Mouse (Mus musculus): Measurements from ENCODE around the gene Cep85l. TPM values are rescaled to one million over a fixed set of nuclear protein-coding genes. Genes with fewer than 3 reads are reported as not detected.
A peak's percentile ranks its signal among the peaks of the same experiment; 100 is the strongest.

Gene Cep85l
- total RNA-seq, 2 experiments from 2014 or later, result 45.6 to 62.4 TPM

GRCm38 (mm10) chr10:53335266-53335665 is 44.5 kb downstream of the Cep85l start:
- intact Hi-C loops (cut with DNase I), result no loop called here
- H3K4me3 ChIP-seq, result no peak overlapping the region
- peak overlapping the region; percentile 3; the same call in 1 of the 2 replicates for H3K27ac ChIP-seq

DNA sequence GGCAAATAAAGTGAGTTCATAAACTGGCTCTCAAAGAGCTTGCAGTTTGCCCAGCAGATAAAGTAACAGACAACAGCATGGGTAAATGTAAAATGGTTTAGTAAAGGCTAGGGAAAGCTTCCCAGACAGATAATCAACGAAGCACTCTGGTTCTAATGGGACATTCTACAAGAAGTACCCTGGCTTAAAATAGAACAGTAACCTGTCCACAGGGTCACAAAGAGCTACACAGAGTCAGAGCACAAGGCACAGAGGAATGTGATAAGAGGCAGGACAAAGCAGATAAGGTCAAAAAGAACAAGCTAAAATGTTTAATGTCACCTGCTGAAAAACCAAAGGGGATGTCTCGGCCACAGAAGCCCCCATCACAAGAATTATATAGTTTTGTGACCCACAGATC is 47.0 kb downstream of the Cep85l start:
- Histone ChIP-seq H3K27ac (peak overlapping the region; percentile 67), H3K4me3 (no peak overlapping the region)
- intact Hi-C loops (cut with DNase I), result no loop called here
- DNase-seq, result no peak
- no peak for TF ChIP-seq CTCF (IDR thresholded peaks at IDR 0.05)

More at GRCm38 (mm10) chr10:53335266-53335665, 44.5 kb downstream of the Cep85l start:
- DNase-seq, result no peak
- no peak for TF ChIP-seq CTCF (IDR thresholded peaks at IDR 0.05)

GRCm38 (mm10) chr10:53329257-53329656 is 50.5 kb downstream of the Cep85l start:
- DNase-seq, result no peak
- Histone ChIP-seq H3K4me3 (no peak overlapping the region), H3K27ac (peak overlapping the region; percentile 48; the same call in 1 of the 2 replicates)
- intact Hi-C loops (cut with DNase I), result no loop called here
- TF ChIP-seq CTCF (IDR thresholded peaks at IDR 0.05), result no peak

DNA sequence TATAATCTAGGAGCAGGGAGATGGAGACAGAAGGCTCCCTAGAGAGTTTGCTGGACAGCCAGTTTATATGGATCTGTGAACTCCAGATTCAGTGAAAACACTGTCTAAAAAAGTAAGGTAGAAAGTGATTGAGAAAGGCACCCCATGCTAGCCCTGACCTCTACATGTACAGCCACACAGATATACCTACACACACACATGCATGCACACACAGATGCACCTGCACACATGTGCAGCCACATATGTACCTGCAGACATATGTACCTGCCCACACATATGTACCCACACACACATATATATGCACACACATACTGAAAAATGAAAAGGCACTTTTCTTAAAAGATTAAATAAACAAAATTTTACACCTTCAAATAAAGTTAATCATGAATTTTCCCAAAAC is 53.4 kb downstream of the Cep85l start:
- Histone ChIP-seq H3K4me3 (no peak overlapping the region), H3K27ac (peak overlapping the region; percentile 77)
- TF ChIP-seq CTCF (IDR thresholded peaks at IDR 0.05), result no peak
- intact Hi-C loops (cut with DNase I), result no loop called here
- no peak for DNase-seq

DNA sequence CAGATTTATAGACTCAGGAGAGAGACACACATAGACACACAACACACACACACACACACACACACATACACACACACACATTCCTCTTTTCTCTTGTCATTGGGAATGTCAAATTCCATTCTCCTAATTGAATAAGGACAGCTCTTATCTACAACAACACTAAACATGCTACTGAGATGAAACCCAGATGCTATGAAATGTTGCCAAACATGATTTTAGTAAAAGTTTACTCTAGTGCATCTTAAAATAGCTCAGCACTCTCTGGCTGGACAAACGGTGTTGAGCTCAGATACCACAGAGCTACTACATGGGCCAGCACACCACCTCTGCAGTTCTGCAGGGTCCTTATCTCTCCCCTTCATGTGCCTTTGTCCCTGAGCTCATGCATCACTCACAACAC is 55.1 kb downstream of the Cep85l start:
- Histone ChIP-seq H3K4me3 (peak overlapping the region; percentile 32), H3K27ac (peak overlapping the region; percentile 77)
- no peak for DNase-seq
- intact Hi-C loops (cut with DNase I), result no loop called here
- no peak for TF ChIP-seq CTCF (IDR thresholded peaks at IDR 0.05)

DNA sequence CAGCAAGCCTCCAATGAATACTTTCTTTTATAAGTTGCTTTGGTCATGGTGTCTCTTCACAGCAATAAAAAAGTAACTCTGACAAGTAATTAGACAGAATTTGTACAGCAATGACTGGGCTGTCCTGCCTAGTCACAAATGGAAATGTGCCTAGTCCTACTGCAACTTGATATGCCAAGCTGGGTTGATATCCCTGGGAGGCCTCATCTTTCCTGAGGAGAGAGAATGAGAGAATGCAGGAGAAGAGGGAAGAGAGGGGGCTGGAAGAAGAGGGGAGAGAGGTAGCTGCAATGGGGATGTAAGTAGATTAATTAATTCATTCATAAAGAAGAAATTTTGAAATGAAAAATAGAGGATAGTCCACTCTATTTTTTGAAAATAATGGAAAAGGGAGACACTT is 56.4 kb downstream of the Cep85l start:
- intact Hi-C loops (cut with DNase I), result no loop called here
- no peak for TF ChIP-seq CTCF (IDR thresholded peaks at IDR 0.05)
- no peak for DNase-seq
- H3K4me3 ChIP-seq, result no peak overlapping the region
- H3K27ac ChIP-seq, result peak overlapping the region; percentile 77

DNA sequence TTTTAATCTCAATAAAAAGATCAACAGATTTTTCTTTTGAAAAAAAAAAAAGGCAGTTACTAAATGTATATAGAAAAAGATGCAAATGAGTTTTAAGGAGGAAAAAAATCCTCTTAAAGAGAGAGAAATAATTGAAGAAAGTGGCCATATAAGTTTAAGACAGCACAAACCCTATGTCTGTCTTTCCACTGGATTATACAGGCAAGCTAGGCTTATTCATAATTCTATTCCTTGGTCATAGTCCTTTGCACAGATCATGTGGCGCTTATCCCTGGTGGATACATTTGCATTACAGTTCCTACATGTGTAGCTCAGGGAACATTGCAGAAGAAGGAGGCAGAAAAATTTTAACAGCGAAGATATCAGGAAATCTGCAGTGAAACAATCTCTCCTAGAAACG is 73.1 kb downstream of the Cep85l start:
- intact Hi-C loops (cut with DNase I), result loop anchor here (10.0 kb wide), 1 partner anchor 192 kb away; no protein-coding TSS in a partner anchor
- TF ChIP-seq CTCF (IDR thresholded peaks at IDR 0.05), result no peak
- no peak for DNase-seq
- Histone ChIP-seq H3K27ac (no peak overlapping the region), H3K4me3 (no peak overlapping the region)

DNA sequence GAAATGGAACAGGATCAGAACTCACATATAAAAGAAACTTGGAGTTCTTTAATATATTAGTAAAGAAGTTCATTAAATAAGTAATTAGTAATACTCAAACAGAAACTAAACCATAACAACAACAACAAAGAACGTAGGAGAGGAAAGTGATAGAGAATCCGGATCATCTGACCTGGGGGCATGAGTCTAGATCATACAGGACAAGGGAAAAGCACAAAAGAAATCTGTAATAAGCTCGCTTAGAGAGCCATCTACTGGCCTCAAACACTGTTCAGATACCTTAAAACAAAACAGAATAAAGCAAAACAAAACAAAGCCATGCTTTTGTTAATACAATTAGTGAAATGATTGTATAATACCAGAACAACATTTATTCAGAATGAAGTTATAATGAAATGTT is 73.9 kb downstream of the Cep85l start:
- intact Hi-C loops (cut with DNase I), result loop anchor here (10.0 kb wide), 1 partner anchor 191 kb away; no protein-coding TSS in a partner anchor
- Histone ChIP-seq H3K4me3 (no peak overlapping the region), H3K27ac (0 out of 2 replicates have a peak overlapping the region, but pooled peaks have one; percentile 3)
- peak; percentile 37; the same call in 1 of the 2 replicates for TF ChIP-seq CTCF (IDR thresholded peaks at IDR 0.05)
- DNase-seq, result no peak

- Histone ChIP-seq H3K4me3 (no peak overlapping the region), H3K27ac (no peak overlapping the region)
- intact Hi-C loops (cut with DNase I), result no loop called here
- DNase-seq, result no peak
- TF ChIP-seq CTCF (IDR thresholded peaks at IDR 0.05), result no peak
Measured at GRCm38 (mm10) chr10:53285147-53285546, 94.6 kb downstream of the Cep85l start.

DNA sequence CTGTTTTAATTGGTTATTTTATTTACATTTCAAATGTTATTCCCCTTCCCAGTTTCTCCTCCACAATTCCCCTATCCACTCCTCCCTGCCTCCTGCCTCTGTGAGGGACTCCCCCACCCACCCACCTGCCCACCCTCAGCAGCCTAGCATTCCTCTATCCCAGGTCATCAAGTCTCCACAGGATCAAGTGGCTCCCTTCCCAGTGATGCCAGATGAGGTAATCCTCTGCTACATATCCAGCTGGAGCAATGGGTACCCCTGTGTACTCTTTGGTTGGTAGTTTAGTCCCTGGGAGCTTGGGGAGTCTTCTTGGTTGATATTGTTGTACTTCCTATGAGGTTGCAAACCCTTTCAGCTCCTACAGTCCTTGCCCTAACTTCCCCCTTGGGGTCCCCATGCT is 107.5 kb downstream of the Cep85l start:
- no peak for DNase-seq
- TF ChIP-seq CTCF (IDR thresholded peaks at IDR 0.05), result no peak
- intact Hi-C loops (cut with DNase I), result no loop called here

DNA sequence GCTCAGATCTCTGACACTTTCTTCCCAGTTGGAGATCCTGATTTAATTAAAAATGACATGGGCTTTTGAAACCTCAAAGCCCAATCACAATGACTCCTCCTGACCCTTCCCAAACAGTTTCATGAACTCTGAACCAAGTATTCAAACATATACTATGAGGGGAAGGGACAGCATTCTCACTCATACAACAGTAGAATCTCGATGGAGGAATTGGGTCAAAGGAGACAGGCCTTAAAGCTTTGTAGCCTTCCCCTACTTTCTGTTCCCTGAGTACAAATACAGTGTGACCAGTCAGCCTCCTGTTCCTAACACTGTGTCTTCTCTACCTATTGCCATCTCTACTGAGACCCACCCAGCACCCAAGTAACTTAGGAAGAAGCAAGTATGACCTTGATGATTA is 117.7 kb downstream of the Cep85l start:
- no peak for TF ChIP-seq CTCF (IDR thresholded peaks at IDR 0.05)

More for the DNA sequence above, 107.5 kb downstream of the Cep85l start:
- Histone ChIP-seq H3K27ac (no peak overlapping the region), H3K4me3 (no peak overlapping the region)

GRCm38 (mm10) chr10:53235381-53235780 is 144.4 kb downstream of the Cep85l start:
- Histone ChIP-seq H3K27ac (no peak overlapping the region), H3K4me3 (no peak overlapping the region)
- TF ChIP-seq CTCF (IDR thresholded peaks at IDR 0.05), result no peak
- intact Hi-C loops (cut with DNase I), result no loop called here
- DNase-seq, result no peak

More for the DNA sequence above, 117.7 kb downstream of the Cep85l start:
- no peak overlapping the region for H3K27ac ChIP-seq
- intact Hi-C loops (cut with DNase I), result no loop called here
- DNase-seq, result no peak
- no peak overlapping the region for H3K4me3 ChIP-seq

DNA sequence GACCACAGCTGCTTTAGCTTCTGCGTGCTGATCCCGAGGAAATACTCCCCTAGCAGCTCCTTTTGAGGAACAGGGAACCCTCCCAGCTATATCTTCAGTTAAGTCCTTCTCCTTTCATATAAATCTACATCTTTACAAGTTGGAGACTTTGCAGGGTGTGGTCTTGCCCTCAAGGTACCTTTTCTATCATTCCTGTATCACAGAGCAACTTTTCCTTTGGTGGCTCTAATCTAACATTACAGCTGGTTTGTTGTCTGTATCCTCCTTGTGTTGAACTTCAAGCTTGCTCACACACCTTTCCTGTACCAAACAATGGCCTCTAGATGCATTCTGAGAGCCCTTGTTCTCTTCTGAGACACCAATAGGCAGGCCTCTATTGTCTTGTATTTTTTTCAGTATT is 145.1 kb downstream of the Cep85l start:
- Histone ChIP-seq H3K27ac (no peak overlapping the region), H3K4me3 (no peak overlapping the region)
- DNase-seq, result no peak
- intact Hi-C loops (cut with DNase I), result no loop called here
- no peak for TF ChIP-seq CTCF (IDR thresholded peaks at IDR 0.05)

- intact Hi-C loops (cut with DNase I), result no loop called here
- DNase-seq, result no peak
- Histone ChIP-seq H3K4me3 (no peak overlapping the region), H3K27ac (no peak overlapping the region)
- TF ChIP-seq CTCF (IDR thresholded peaks at IDR 0.05), result no peak
Measured at GRCm38 (mm10) chr10:53234086-53234613, 145.6 kb downstream of the Cep85l start.
